Mouse (Mus musculus) forebrain, embryonic 16.5 days (tissue): Measurements from ENCODE around the gene Lamb3. TPM values are rescaled to one million over a fixed set of nuclear protein-coding genes. Genes with fewer than 3 reads are reported as not detected.

ENCODE experiments used
- ATAC-seq: fragments of 200-750 bp; cut with Nextera tagmentation; 2 replicates; pipeline ENCODE4 v1.8.0; 2017; ENCODE audit warnings: mild to moderate bottlenecking, moderate library complexity
- H3K27ac ChIP-seq: fragments of 300-500 bp; sonication (generic); 2 replicates; pipeline ENCODE4 v1.5.1; 2014; ENCODE audit warnings: low read length, control low read depth
- H3K27me3 ChIP-seq: fragments of 300-500 bp; sonication (generic); replicated peaks from 2 replicates; pipeline ENCODE4 v1.6.1; 2014; ENCODE audit warnings: low read length; ENCODE audit not compliant: control insufficient read depth, insufficient read depth
- H3K36me3 ChIP-seq: fragments of 300-500 bp; sonication (generic); 2 replicates; pipeline ENCODE4 v1.6.1; 2014; ENCODE audit not compliant: control insufficient read depth, insufficient read depth
- H3K4me1 ChIP-seq: fragments of 300-500 bp; sonication (generic); replicated peaks from 2 replicates; pipeline ENCODE4 v1.6.1; 2014; ENCODE audit warnings: low read length; ENCODE audit not compliant: control insufficient read depth, insufficient read depth
- H3K4me2 ChIP-seq: fragments of 300-500 bp; sonication (generic); 2 replicates; pipeline ENCODE4 v1.6.1; 2014; ENCODE audit warnings: mild to moderate bottlenecking, low read length, control low read depth
- H3K4me3 ChIP-seq: fragments of 300-500 bp; sonication (generic); replicated peaks from 2 replicates; pipeline ENCODE4 v1.5.1; 2014; ENCODE audit warnings: mild to moderate bottlenecking, low read length, control low read depth
- H3K9ac ChIP-seq: fragments of 300-500 bp; sonication (generic); replicated peaks from 2 replicates; pipeline ENCODE4 v1.6.1; 2014; ENCODE audit warnings: low read depth, low read length, control low read depth
- H3K9me3 ChIP-seq: fragments of 300-500 bp; sonication (generic); 2 replicates; pipeline ENCODE4 v1.6.1; 2016; ENCODE audit warnings: low read length; ENCODE audit not compliant: control insufficient read depth
- WGBS: fragments of 180-500 bp; shearing (Covaris S2); extraction: QIAGEN DNeasy Blood & Tissue Kit; methylation state at CpG from one replicate; pipeline ENCODE4 v1.1.7; 2014; 5-methylcytosine and 5-hydroxymethylcytosine counted together
- polyA plus RNA-seq: library from polyadenylated mRNA; unstranded; fragments of >200 nt; fragmentation: Nextera tagmentation; extraction: Ambion mirVana; gene quantifications from 2 replicates; pipeline ENCODE4 v1.2.1, GENCODE M21; 2015

Lamb3 gene
- polyA plus RNA-seq, 1 experiment from 2014 or later: 0.58 TPM

DNA sequence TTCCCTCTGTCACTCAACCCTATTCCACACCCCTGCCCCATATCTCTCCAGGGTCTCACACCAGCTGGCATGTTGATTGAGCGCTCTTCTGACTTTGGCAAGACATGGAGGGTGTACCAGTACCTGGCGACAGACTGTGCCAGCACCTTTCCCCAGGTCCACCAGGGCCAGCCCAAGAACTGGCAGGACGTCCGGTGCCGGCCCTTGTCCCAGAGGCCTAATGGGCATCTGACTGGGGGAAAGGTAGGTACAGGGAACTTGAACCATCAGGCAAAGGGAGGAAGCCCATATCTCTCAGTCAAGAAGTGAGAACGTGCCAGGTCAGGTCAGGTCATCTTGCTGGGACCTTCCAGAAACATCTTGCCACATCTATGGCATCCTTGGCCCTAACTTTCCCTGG, 116.2 kb downstream of the Lamb3 start:
- Histone ChIP-seq H3K9me3 (no peaks in the 10 kb centered on the region), H3K27me3 (no peaks in the 10 kb centered on the region), H3K4me2 (no peak overlapping the region), H3K4me3 (no peak overlapping the region), H3K36me3 (no peaks in the 10 kb centered on the region), H3K4me1 (no peaks in the 10 kb centered on the region), H3K9ac (no peak overlapping the region), H3K27ac (no peak overlapping the region)
- ATAC-seq: no peak
- WGBS: 95% methylated on average over 6 of the region's 6 CpGs

DNA sequence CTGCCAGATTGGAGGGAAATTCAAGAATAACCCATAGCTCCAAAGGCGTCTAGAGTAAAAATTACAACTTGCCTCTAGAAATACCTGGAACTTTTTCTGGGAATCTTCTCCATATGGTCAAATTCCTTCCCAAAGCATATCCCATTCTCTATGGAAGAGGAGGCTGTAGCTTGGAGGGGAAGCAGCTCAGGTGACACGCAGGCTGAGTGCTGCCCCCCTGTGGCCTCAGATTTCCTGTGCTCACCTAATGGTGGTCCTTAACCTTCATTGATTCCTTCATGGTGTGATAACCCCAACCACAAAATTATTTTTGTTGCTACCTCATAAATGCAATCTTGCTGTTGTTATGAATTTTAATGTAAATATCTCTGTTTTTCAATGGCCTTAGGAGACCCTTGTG, 116.7 kb downstream of the Lamb3 start:
- Histone ChIP-seq H3K4me3 (no peak overlapping the region), H3K4me1 (no peaks in the 10 kb centered on the region), H3K4me2 (no peak overlapping the region), H3K27ac (no peak overlapping the region), H3K9me3 (no peaks in the 10 kb centered on the region), H3K27me3 (no peaks in the 10 kb centered on the region), H3K9ac (no peak overlapping the region), H3K36me3 (no peaks in the 10 kb centered on the region)
- WGBS: 46% methylated on average over 2 of the region's 2 CpGs
- ATAC-seq: no peak

DNA sequence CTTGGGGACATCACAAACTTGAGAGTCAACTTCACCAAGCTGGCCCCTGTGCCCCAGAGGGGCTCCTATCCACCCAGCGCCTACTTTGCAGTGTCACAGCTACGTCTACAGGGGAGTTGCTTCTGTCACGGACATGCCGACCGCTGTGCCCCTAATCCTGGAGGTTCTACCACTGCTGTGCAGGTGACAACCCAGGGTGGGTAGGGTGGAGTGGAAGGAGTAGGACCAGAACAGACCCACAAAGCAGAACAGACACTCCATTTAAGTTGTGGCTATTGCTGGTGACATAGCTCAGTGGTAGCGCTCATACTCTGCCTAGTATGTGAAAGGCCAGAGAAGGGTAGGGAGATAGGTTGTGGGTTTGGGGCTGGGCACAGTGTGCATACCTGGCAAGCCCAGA, 118.4 kb downstream of the Lamb3 start:
- Histone ChIP-seq H3K4me3 (no peak overlapping the region), H3K27me3 (no peaks in the 10 kb centered on the region), H3K4me1 (peaks cover 8% of the 10 kb centered on the region), H3K9me3 (no peaks in the 10 kb centered on the region), H3K27ac (no peak overlapping the region), H3K36me3 (no peaks in the 10 kb centered on the region), H3K4me2 (no peak overlapping the region), H3K9ac (no peak overlapping the region)
- no peak for ATAC-seq
- 93% methylated on average over 6 of the region's 6 CpGs for WGBS

DNA sequence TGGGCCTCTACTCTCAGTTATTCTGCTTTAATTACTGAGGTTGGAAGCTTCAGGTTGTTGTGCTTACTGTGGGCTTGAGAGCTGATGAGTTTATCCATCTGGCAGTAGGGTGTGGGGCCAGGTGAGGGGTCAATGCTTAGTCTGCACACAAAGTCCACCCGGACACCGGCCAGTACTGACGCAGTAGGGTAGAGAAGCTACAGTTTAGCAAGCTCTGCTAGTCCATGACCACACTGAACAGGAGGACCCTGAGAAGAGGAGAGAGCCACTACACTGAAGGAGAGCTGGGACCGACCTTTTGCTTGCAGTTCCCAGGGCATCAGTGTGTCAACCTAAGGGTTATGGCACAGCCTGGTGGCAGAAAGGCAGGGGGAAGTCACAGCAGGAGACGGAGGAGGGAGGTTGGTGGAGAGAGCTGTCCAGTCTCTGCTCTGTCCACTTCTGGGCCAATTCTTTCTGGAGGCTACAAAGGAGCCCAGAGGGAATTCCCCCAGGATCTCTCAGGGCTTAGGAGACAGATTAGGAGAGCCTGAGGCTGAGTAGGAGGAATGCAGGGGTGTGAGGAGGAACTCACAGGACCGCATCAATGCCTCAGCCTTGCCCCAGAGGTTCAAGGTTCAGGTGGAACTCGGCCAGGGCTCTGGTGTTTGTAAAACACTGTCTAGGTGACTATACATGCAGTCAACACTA, 119.1 kb downstream of the Lamb3 start:
- 75% methylated on average over 7 of the region's 7 CpGs for WGBS

DNA sequence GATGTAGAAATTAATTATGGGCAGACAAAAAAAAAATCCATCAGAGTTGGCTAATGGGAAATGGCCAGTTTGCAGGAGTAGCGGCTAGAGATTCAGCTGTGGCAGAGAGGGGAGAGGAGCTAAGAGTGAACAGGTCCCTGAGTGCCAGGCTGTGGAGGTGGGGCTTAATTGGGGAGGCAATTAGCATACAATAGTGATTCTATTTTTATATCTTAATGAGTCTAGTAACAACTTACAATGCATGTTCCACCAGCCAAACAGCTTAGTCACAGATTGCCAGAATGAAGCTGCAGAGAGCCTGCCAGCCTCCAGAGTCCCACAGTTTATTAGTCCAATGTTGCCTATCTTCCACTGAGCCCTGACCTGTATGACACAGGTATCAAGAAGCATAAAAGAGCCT, 119.7 kb downstream of the Lamb3 start:
- no peaks in the 10 kb centered on the region for H3K9me3 ChIP-seq
- no peak for ATAC-seq
- peaks cover 8% of the 10 kb centered on the region for H3K4me1 ChIP-seq
- H3K27me3 ChIP-seq: no peaks in the 10 kb centered on the region
- H3K36me3 ChIP-seq: no peaks in the 10 kb centered on the region
- no peak overlapping the region for H3K4me3 ChIP-seq
- 56% methylated on average over 1 of the region's 1 CpGs for WGBS
- no peak overlapping the region for H3K27ac ChIP-seq
- H3K9ac ChIP-seq: no peak overlapping the region
- no peak overlapping the region for H3K4me2 ChIP-seq

More for the DNA sequence above, 119.1 kb downstream of the Lamb3 start:
- Histone ChIP-seq H3K9me3 (no peaks in the 10 kb centered on the region), H3K4me1 (peaks cover 8% of the 10 kb centered on the region), H3K9ac (no peak overlapping the region), H3K4me2 (no peak overlapping the region), H3K27me3 (no peaks in the 10 kb centered on the region), H3K4me3 (no peak overlapping the region), H3K36me3 (no peaks in the 10 kb centered on the region), H3K27ac (no peak overlapping the region)
- ATAC-seq: no peak

DNA sequence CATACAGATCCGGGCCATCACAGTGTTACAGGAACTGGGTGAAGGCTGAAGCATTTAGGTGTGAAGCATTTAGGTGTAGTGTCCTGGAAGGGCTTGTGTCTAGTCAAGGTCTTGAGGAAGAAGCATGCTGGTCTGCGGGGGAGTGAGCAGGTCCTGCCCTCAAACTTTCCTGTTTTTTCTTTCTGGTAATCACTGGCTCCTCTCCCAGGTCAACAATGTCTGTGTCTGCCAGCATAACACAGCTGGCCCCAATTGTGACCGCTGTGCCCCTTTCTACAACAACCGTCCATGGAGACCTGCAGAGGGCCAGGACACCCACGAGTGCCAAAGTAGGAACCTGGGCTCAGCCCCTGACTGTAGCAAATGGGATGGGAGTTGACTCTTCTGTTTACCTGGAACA, 120.2 kb downstream of the Lamb3 start:
- Histone ChIP-seq H3K36me3 (no peaks in the 10 kb centered on the region), H3K27me3 (no peaks in the 10 kb centered on the region), H3K27ac (no peak overlapping the region), H3K9ac (no peak overlapping the region), H3K9me3 (no peaks in the 10 kb centered on the region), H3K4me3 (no peak overlapping the region), H3K4me2 (no peak overlapping the region), H3K4me1 (peaks cover 8% of the 10 kb centered on the region)
- ATAC-seq: no peak
- 80% methylated on average over 5 of the region's 5 CpGs for WGBS

DNA sequence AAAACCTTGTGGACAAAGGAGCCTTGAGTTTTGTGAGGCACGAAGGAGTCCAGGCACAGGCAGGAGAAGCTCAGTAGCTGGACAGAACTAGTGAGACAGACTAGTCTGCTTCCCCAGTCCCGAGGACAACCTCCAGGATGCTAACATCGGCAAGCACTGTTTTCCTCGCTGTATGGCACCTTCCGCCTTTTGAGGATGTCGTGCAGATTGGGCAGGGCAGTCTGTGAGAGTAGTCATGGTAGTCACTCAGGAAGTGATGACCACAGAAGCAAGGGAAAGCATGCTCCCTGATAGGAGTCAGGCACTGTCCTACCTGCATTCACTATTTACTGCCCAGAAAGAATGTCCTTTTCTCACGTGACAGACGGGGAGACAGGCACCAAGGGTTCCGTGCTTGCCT, 122.1 kb downstream of the Lamb3 start:
- H3K36me3 ChIP-seq: no peaks in the 10 kb centered on the region
- H3K4me2 ChIP-seq: no peak overlapping the region
- no peak overlapping the region for H3K27ac ChIP-seq
- ATAC-seq: no peak
- WGBS: 68% methylated on average over 9 of the region's 9 CpGs
- no peak overlapping the region for H3K9ac ChIP-seq
- H3K4me3 ChIP-seq: no peak overlapping the region
- H3K4me1 ChIP-seq: peaks cover 13% of the 10 kb centered on the region
- H3K9me3 ChIP-seq: no peaks in the 10 kb centered on the region
- no peaks in the 10 kb centered on the region for H3K27me3 ChIP-seq

DNA sequence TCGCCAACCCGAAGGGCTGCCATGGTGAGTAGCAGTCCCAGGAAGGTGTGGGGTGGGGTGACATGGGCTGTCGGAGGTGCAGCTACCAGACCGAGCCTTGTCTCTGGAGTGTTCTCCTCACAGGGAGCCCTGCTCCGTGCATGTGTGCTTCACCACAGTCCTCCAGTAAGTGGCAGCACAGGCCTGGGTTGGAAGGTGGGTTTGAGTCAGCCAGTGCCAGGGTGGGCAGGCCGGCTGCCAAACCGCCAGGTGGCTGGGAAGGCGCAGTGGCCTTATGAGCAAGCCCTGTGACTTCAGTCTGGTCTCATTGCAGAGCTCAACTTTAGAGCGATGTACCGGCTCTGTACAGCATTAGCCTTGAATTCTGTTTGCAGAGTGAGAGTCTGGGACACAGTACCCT, 122.7 kb downstream of the Lamb3 start:
- peak; percentile 92 for ATAC-seq
- Histone ChIP-seq H3K4me2 (no peak overlapping the region), H3K9me3 (no peaks in the 10 kb centered on the region)

DNA sequence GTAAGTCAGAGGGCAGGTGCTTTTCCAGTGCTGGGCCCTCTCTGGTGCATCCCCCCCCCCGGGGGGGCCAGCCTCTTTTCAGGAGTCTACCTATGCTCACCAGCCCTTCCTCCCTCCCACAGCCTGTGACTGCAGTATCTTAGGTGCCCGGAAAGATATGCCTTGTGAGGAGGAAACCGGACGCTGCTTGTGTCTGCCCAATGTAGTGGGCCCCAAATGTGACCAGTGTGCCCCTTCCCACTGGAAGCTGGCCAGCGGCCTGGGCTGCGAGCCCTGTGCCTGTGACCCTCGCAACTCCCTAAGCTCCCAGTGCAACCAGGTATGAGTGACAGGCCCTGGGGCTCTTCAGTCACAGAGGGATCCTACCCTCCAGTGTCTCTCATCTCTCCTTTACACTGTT, 123.1 kb downstream of the Lamb3 start:
- H3K4me2 ChIP-seq: no peak overlapping the region
- 79% methylated on average over 7 of the region's 7 CpGs for WGBS
- no peak overlapping the region for H3K4me3 ChIP-seq
- no peak overlapping the region; the same call in 1 of the 2 replicates for H3K9ac ChIP-seq
- 0 out of 2 replicates have a peak, but pooled peaks have one; percentile 3 for ATAC-seq
- H3K27ac ChIP-seq: peak overlapping the region; percentile 12; the same call in 1 of the 2 replicates
- peaks cover 17% of the 10 kb centered on the region for H3K4me1 ChIP-seq
- H3K36me3 ChIP-seq: no peaks in the 10 kb centered on the region
- no peaks in the 10 kb centered on the region for H3K9me3 ChIP-seq
- H3K27me3 ChIP-seq: no peaks in the 10 kb centered on the region

More for the DNA sequence above, 122.7 kb downstream of the Lamb3 start:
- Histone ChIP-seq H3K4me3 (no peak overlapping the region), H3K27ac (peak overlapping the region; percentile 12; the same call in 1 of the 2 replicates), H3K27me3 (no peaks in the 10 kb centered on the region), H3K36me3 (no peaks in the 10 kb centered on the region), H3K9ac (no peak overlapping the region; the same call in 1 of the 2 replicates), H3K4me1 (peaks cover 17% of the 10 kb centered on the region)
- 20% methylated on average over 10 of the region's 10 CpGs for WGBS

DNA sequence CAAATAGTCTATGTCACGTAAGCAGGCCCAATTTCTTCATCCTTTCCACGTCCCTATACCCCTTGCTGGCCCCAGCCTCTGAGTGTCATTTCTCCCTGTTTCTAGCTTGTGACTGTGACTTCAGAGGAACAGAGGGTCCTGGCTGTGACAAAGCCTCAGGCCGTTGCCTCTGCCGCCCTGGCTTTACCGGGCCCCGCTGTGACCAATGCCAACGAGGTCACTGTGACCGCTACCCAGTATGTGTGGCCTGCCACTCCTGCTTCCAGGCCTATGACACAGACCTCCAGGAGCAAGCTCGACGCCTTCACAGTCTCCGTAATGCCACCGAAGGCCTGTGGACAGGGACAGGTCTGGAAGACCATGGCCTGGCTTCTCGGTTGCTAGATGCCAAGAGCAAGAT, 124.5 kb downstream of the Lamb3 start:
- H3K27ac ChIP-seq: no peak overlapping the region
- H3K9me3 ChIP-seq: no peaks in the 10 kb centered on the region
- no peak for ATAC-seq
- 88% methylated on average over 13 of the region's 13 CpGs for whole genome bisulfite sequencing
- H3K27me3 ChIP-seq: no peaks in the 10 kb centered on the region
- no peak overlapping the region for H3K4me2 ChIP-seq
- no peak overlapping the region for H3K4me3 ChIP-seq
- peaks cover 20% of the 10 kb centered on the region for H3K4me1 ChIP-seq
- H3K9ac ChIP-seq: no peak overlapping the region
- no peaks in the 10 kb centered on the region for H3K36me3 ChIP-seq
